Mouse (Mus musculus): ENCODE measurements around the gene Zfr. TPM values are rescaled to one million over a fixed set of nuclear protein-coding genes. Genes with fewer than 3 reads are reported as not detected.
A peak's percentile ranks its signal among the peaks of the same experiment; 100 is the strongest.

Zfr gene
- polyA plus RNA-seq, 1 experiment from 2014 or later, result 115 TPM

MicroRNAs within 50 kb of the gene (microRNA counts, 519-probe panel; counts per million panel counts)
- microRNA mmu-miR-1898, result 460 counts per million, percentile 65 among the panel's probes with 10 or more counts

Small RNA genes lying within 50 kb of the gene (microRNA-seq; reads per million reads assigned to microRNA genes)
- gene Mir1898, result not detected

Other genes starting within 250 kb of the Zfr start
- 6.3 and 6.6 TPM in 2 replicates for gene Npr3, start 210.5 kb upstream of the Zfr start, polyA plus RNA-seq (2016; fragmentation: Nextera tagmentation; extraction: Ambion mirVana)
- gene Sub1, start 120.8 kb upstream of the Zfr start, polyA plus RNA-seq (2016; fragmentation: Nextera tagmentation; extraction: Ambion mirVana), result 685 and 697 TPM in 2 replicates
- 19.4 and 20.1 TPM in 2 replicates for gene Mtmr12, start 87.2 kb downstream of the Zfr start, polyA plus RNA-seq (2016; fragmentation: Nextera tagmentation; extraction: Ambion mirVana)
- 97.2 and 104 TPM in 2 replicates for gene Golph3, start 203.6 kb downstream of the Zfr start, polyA plus RNA-seq (2016; fragmentation: Nextera tagmentation; extraction: Ambion mirVana)
- 1.7 and 2.0 TPM in 2 replicates for gene 1810049J17Rik, start 204.1 kb downstream of the Zfr start, polyA plus RNA-seq (2016; fragmentation: Nextera tagmentation; extraction: Ambion mirVana)